In the genomic region with DNA sequence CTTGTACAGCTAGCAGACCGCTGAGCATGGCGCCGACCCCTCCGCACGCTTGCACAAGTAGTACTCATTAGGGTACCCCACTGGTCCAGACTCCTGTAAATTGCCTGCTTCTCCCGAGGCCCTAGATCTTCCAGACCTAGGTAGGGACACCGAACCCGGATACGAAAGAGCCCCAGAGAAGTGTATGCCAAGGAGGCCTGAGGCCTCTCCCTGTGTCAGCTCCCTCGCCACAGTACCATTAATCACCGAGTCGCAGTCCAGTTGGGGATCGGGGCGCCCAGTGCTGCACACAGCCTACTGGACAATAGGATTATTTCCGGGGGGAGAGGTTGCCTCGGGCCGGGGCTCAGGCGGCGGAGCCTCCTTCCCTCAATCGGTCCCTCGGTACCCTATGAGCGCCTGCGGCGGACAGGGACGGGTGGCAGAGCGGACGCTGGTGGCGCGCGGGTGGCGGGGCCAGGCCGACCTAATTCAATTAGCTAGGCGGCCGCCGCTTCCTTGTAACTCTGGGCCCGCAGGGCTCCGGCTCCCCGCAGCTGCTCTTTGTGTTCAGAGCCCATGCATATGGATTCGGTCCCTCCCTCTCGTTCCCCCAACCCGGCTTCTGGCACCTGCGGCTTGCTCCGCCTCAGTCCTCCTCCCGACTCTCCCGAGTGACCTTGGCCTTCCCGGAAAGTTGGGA, we compare ENCODE assay signal across 13 mouse cellular contexts. TPM values are rescaled to one million over a fixed set of nuclear protein-coding genes. Genes with fewer than 3 reads are reported as not detected.
DNase-seq lines count a peak whose midpoint lies in the region; ATAC-seq and TF ChIP-seq lines count a peak whose summit lies in the region.
"Had no signal": no experiment of that assay in that cellular context is flagged by ENCODE, and none has a peak within 500 bp of the region (broad histone marks: within the 10 kb centered on the region; RNA-seq: fewer than 3 reads in every experiment).

No protein-coding gene starts in this region.

- H3K4me2 ChIP-seq in hindbrain, embryonic 12.5 days (replicated peaks) = peak overlapping the region; percentile 39
- peak overlapping the region; percentile 41 for H3K4me2 ChIP-seq in midbrain, embryonic 14.5 days (ENCODE audit: low read length)

- under 1% methylated on average over 46 of the region's 46 CpGs for WGBS in hindbrain, embryonic 12.5 days
- under 1% methylated on average over 46 of the region's 46 CpGs for WGBS in midbrain, embryonic 14.5 days
- WGBS in thymus, adult 2 months = 8% methylated on average over 46 of the region's 46 CpGs

- peaks cover 100% of the 10 kb centered on the region for H3K27me3 ChIP-seq in hindbrain, embryonic 12.5 days
- peaks cover 99% of the 10 kb centered on the region for H3K27me3 ChIP-seq in midbrain, embryonic 14.5 days (ENCODE audit: control insufficient read depth, insufficient read depth, low read length)
- peaks cover 20% of the 10 kb centered on the region for H3K27me3 ChIP-seq in thymus, adult 2 months (ENCODE audit: control insufficient read depth, insufficient read depth, low read length)

- peak; percentile 84 for ATAC-seq in hindbrain, embryonic 12.5 days (ENCODE audit: low FRiP score)
- ATAC-seq in midbrain, embryonic 14.5 days (ENCODE audit: low FRiP score, low TSS enrichment) = peak; percentile 57; the same call in 1 of the 2 replicates

- H3K9me3 ChIP-seq in hindbrain, embryonic 12.5 days (replicated peaks) = no peaks in the 10 kb centered on the region
- H3K9me3 ChIP-seq in midbrain, embryonic 14.5 days (ENCODE audit: control insufficient read depth, low read length) = no peaks in the 10 kb centered on the region

- no peaks in the 10 kb centered on the region for H3K36me3 ChIP-seq in hindbrain, embryonic 12.5 days
- no peaks in the 10 kb centered on the region for H3K36me3 ChIP-seq in midbrain, embryonic 14.5 days (ENCODE audit: control insufficient read depth, insufficient read depth, low read length)
- no peaks in the 10 kb centered on the region for H3K36me3 ChIP-seq in thymus, adult 2 months (ENCODE audit: control insufficient read depth, insufficient read depth, low read length)

- no peak overlapping the region for H3K27ac ChIP-seq in gastrocnemius, adult 2 months
- H3K27ac ChIP-seq in hindbrain, embryonic 12.5 days = no peak overlapping the region
- no peak overlapping the region for H3K27ac ChIP-seq in midbrain, embryonic 14.5 days (replicated peaks; ENCODE audit: low read depth, low read length)
- H3K27ac ChIP-seq in thymus, adult 2 months (ENCODE audit: control insufficient read depth, insufficient read depth, low read length) = no peak overlapping the region
- H3K27ac ChIP-seq: macrophage had no signal

- intact Hi-C loops in gastrocnemius, adult 2 months (cut with DNase I) = no loop called here

- no peak for TF ChIP-seq POLR2A in brain, embryonic 14.5 days (IDR thresholded peaks at IDR 0.05; ENCODE audit: borderline replicate concordance, extremely low read depth, insufficient read depth, insufficient read length, poor library complexity, severe bottlenecking)
- no peak for TF ChIP-seq POLR2A in thymus, adult 2 months (IDR thresholded peaks at IDR 0.05; ENCODE audit: control insufficient read depth, extremely low read depth, insufficient read depth, low read length, poor library complexity)

- no peak overlapping the region for H3K9ac ChIP-seq in hindbrain, embryonic 12.5 days
- H3K9ac ChIP-seq in midbrain, embryonic 14.5 days (replicated peaks; ENCODE audit: low read length) = no peak overlapping the region

- peaks cover 11% of the 10 kb centered on the region; the same call in 1 of the 2 replicates for H3K4me1 ChIP-seq in hindbrain, embryonic 12.5 days
- peaks cover 10% of the 10 kb centered on the region; the same call in 1 of the 2 replicates for H3K4me1 ChIP-seq in midbrain, embryonic 14.5 days (ENCODE audit: control insufficient read depth, insufficient read depth, low read length)
- H3K4me1 ChIP-seq in thymus, adult 2 months (replicated peaks; ENCODE audit: control insufficient read depth, insufficient read depth, low read length) = no peaks in the 10 kb centered on the region

- no peak for DNase-seq in gastrocnemius, adult 2 months
- DNase-seq in gastrocnemius, adult 8-10 months (ENCODE audit: low spot score in 2 of 2) = no peak
- peak; percentile 63 for DNase-seq in brain, embryonic 14.5 days (ENCODE audit: low read depth)
- DNase-seq in midbrain, embryonic 14.5 days = peak; percentile 77
- no peak for DNase-seq in right cerebral cortex, postnatal 10 days (ENCODE audit: low spot score in 2 of 2)
- DNase-seq in thymus, adult 2 months = no peak
- DNase-seq in lung, postnatal 14 days = no peak
- DNase-seq: spleen, adult 18-20 months had no signal

- H3K4me3 ChIP-seq in gastrocnemius, adult 2 months = peak overlapping the region; percentile 30; the same call in 1 of the 2 replicates
- peak overlapping the region; percentile 18 for H3K4me3 ChIP-seq in hindbrain, embryonic 12.5 days
- peak overlapping the region; percentile 14; the same call in 1 of the 2 replicates for H3K4me3 ChIP-seq in midbrain, embryonic 14.5 days (replicated peaks; ENCODE audit: low read depth, low read length)
- H3K4me3 ChIP-seq in thymus, adult 2 months (ENCODE audit: control insufficient read depth, insufficient read depth, low read length) = no peak overlapping the region
- H3K4me3 ChIP-seq: erythroblast, embryonic 14.5 days had no signal

- TF ChIP-seq CTCF in gastrocnemius, adult 2 months (IDR thresholded peaks at IDR 0.05) = no peak
- TF ChIP-seq CTCF in brain, embryonic 14.5 days (IDR thresholded peaks at IDR 0.05; ENCODE audit: borderline replicate concordance, extremely low read depth, insufficient read depth, insufficient read length) = no peak
- TF ChIP-seq CTCF in thymus, adult 2 months (IDR thresholded peaks at IDR 0.05; ENCODE audit: borderline replicate concordance, control insufficient read depth, extremely low read depth, insufficient read depth, low read length, poor library complexity) = no peak

RNA-seq across cellular contexts. Expression of gene Tlx1, which starts 7.1 kb away (rescaled TPM):
- total RNA-seq in gastrocnemius, adult 2 months (2021) = not detected
- total RNA-seq in gastrocnemius, adult 8-10 months (2022) = not detected
- 0.83 and 3.4 TPM in 2 replicates for polyA plus RNA-seq in brain, embryonic 14.5 days (2012; rRNA removed)
- polyA plus RNA-seq in hindbrain, embryonic 12.5 days (2016; fragmentation: Nextera tagmentation; extraction: Ambion mirVana) = 6.5 and 12.4 TPM in 2 replicates
- not detected in 2 replicates for polyA plus RNA-seq in midbrain, embryonic 14.5 days (2014; fragmentation: Nextera tagmentation; extraction: Ambion mirVana)
- polyA plus RNA-seq in thymus, adult 2 months (2012; rRNA removed) = 0.19 and 0.29 TPM in 2 replicates
- total RNA-seq: adrenal gland, postnatal 36 days had no signal
- polyA plus RNA-seq: erythroblast, embryonic 14.5 days; large intestine, adult 2 months; macrophage had no signal

Comparison
In these comparisons a context has a peak if more than half of its experiments do, and no peak if none do; other contexts are left out.
1. DNase-seq: peak in brain, embryonic 14.5 days (single experiment) and midbrain, embryonic 14.5 days (single experiment); none in gastrocnemius, adult 2 months (single experiment), gastrocnemius, adult 8-10 months (0 of 2), right cerebral cortex, postnatal 10 days (0 of 2), thymus, adult 2 months (single experiment) and lung, postnatal 14 days (single experiment).